Mouse (Mus musculus) lung, embryonic 15.5 days (tissue): ENCODE results near the gene Marveld2. TPM values are rescaled to one million over a fixed set of nuclear protein-coding genes. Genes with fewer than 3 reads are reported as not detected.

ENCODE experiments used
- ATAC-seq: fragments of 200-750 bp; cut with Nextera tagmentation; 2 replicates; pipeline ENCODE4 v1.8.0; 2017; ENCODE audit warnings: moderate number of reproducible peaks, borderline replicate concordance; ENCODE audit not compliant: low FRiP score, low TSS enrichment; ENCODE audit errors: extremely low read depth
- H3K27ac ChIP-seq: fragments of 300-500 bp; sonication (generic); 2 replicates; pipeline ENCODE4 v1.5.1; 2015; ENCODE audit warnings: moderate library complexity, mild to moderate bottlenecking, inconsistent platforms
- H3K27me3 ChIP-seq: fragments of 300-500 bp; sonication (generic); 2 replicates; pipeline ENCODE4 v1.6.1; 2015; ENCODE audit warnings: inconsistent platforms
- H3K36me3 ChIP-seq: fragments of 300-500 bp; sonication (generic); 2 replicates; pipeline ENCODE4 v1.6.1; 2015; ENCODE audit warnings: inconsistent platforms
- H3K4me1 ChIP-seq: fragments of 300-500 bp; sonication (generic); 2 replicates; pipeline ENCODE4 v1.6.1; 2015; ENCODE audit warnings: inconsistent platforms
- H3K4me2 ChIP-seq: fragments of 300-500 bp; sonication (generic); 2 replicates; pipeline ENCODE4 v1.6.1; 2015; ENCODE audit warnings: inconsistent platforms, mild to moderate bottlenecking, moderate library complexity
- H3K4me3 ChIP-seq: fragments of 300-500 bp; sonication (generic); 2 replicates; pipeline ENCODE4 v1.5.1; 2015; ENCODE audit warnings: mild to moderate bottlenecking, inconsistent platforms
- H3K9ac ChIP-seq: fragments of 300-500 bp; sonication (generic); 2 replicates; pipeline ENCODE4 v1.6.1; 2015; ENCODE audit warnings: inconsistent platforms
- H3K9me3 ChIP-seq: fragments of 300-500 bp; sonication (generic); 2 replicates; pipeline ENCODE4 v1.6.1; 2016; ENCODE audit warnings: inconsistent platforms
- WGBS: fragments of 180-500 bp; shearing (Covaris S2); methylation state at CpG from one replicate; pipeline ENCODE4 v1.1.7; 2015; 5-methylcytosine and 5-hydroxymethylcytosine counted together
- polyA plus RNA-seq: library from polyadenylated mRNA; unstranded; fragments of >200 nt; fragmentation: Nextera tagmentation; extraction: Ambion mirVana; gene quantifications from 2 replicates; pipeline ENCODE4 v1.2.1, GENCODE M21; 2015

Gene Marveld2
- polyA plus RNA-seq, 1 experiment from 2014 or later = 11.1 TPM

- 6% methylated on average over 12 of the region's 12 CpGs for WGBS
- ATAC-seq = no peak
- Histone ChIP-seq H3K27ac (peak overlapping the region; percentile 85), H3K4me2 (peak overlapping the region; percentile 92), H3K36me3 (no peaks in the 10 kb centered on the region), H3K9ac (peak overlapping the region; percentile 68), H3K4me1 (0 out of 2 replicates have a peak, but pooled peaks cover 8% of the 10 kb centered on the region), H3K9me3 (no peaks in the 10 kb centered on the region), H3K4me3 (peak overlapping the region; percentile 69), H3K27me3 (peaks cover 42% of the 10 kb centered on the region)
Measured at GRCm38 (mm10) chr13:100553042-100553437, 63.7 kb downstream of the Marveld2 start.

DNA sequence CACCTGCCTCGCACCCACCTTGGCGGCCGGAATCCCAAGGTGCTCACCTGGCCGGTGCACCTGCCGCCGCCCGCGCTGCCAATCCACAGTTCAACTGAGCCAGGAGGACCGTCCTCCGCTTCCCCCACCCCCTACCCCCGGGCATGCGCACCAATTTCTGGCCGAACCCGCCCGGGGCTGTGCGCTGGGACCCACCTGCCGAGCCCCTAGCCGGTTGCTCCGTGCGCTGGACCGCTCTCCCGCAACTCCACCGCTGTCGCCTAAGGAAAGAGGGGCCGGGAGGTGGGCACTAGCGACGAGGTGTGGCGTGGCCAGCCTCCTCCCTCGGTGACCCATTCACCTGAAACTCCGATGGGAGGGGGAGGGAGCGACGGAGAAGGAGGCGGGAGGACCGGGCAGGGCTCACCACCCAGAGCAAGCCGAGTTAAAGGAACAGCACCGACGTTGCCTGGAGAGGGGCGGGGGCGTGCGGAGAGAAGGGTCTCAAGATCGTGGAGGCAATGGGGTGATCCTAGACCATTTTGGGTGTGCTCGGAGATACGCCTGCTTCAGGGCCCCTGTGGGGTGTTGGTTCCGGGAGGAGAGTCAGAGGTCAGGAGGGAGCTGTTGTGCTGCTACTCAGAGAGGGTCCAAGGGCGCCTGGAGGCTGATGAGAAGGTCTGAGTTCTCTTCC is 64.3 kb downstream of the Marveld2 start, which contains the start of gene Ocln:
Gene Ocln, minus strand, starts transcription at position 350 of the 673 bp plus-strand sequence.
- peak; percentile 82 for ATAC-seq
- H3K36me3 ChIP-seq = no peaks in the 10 kb centered on the region
- peaks cover 42% of the 10 kb centered on the region for H3K27me3 ChIP-seq
- H3K9me3 ChIP-seq = no peaks in the 10 kb centered on the region
- H3K9ac ChIP-seq = peak within 1 kb of the TSS; percentile 68
- H3K27ac ChIP-seq = peak within 1 kb of the TSS; percentile 85
- under 1% methylated on average over 44 of the region's 45 CpGs for WGBS
- H3K4me3 ChIP-seq = peak within 1 kb of the TSS; percentile 69
- 0 out of 2 replicates have a peak, but pooled peaks cover 8% of the 10 kb centered on the region for H3K4me1 ChIP-seq
- H3K4me2 ChIP-seq = peak within 1 kb of the TSS; percentile 92

DNA sequence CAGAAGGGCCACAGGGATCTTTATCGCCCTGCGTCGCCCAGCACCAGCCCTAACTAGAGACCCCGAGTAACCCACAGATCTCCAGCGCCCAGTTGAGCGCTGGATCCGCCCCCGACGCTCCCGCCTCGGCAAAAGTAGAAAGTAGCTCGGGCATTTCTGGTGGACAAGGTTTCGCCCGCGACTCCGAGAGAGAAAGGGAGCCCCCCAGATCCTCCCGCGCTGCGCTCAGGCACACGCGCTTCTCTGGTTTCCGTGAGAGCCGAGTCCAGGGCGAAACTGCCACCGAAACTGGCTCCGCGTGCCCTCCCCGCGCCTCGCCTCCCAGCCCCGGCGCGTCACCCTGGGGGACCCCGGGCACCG is 64.8 kb downstream of the Marveld2 start:
- WGBS = under 1% methylated on average over 35 of the region's 35 CpGs
- Histone ChIP-seq H3K4me3 (peak overlapping the region; percentile 69), H3K4me1 (0 out of 2 replicates have a peak, but pooled peaks cover 8% of the 10 kb centered on the region), H3K4me2 (peak overlapping the region; percentile 92), H3K9me3 (no peaks in the 10 kb centered on the region), H3K27me3 (peaks cover 42% of the 10 kb centered on the region), H3K9ac (peak overlapping the region; percentile 68), H3K27ac (peak overlapping the region; percentile 85), H3K36me3 (no peaks in the 10 kb centered on the region)
- ATAC-seq = peak; percentile 25

DNA sequence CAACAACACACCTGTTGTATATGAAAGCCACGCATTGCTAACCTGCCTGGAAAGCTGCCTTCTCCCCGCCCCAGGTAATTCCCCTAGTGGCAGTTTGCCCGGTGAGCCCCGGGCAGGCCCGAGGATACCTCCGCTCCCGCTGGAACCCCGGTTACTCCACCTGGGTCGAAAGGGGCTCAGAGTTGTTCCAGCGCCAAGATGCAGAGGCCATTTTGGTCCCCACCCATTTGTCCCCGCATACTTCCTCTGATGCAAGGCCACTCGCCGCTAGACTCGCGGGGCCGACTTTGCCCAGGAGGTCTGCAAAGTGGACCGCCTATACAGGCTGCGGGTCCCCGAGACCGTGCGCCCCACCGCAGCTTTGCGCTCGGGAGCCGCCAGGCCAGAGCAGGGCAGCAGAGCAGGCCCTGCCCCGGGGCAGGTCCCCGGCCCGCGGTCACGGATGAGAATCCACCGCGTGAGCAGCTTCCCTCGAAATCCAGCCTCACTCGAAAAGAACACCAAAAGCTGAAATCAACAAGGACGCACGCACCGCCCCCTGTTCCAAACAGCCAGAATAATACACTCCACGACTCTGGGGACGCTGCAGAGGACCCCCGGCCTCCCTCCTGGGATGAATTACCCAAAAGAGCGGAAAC is 65.3 kb downstream of the Marveld2 start:
- Histone ChIP-seq H3K27ac (peak overlapping the region; percentile 85), H3K4me1 (0 out of 2 replicates have a peak, but pooled peaks cover 8% of the 10 kb centered on the region), H3K27me3 (peaks cover 42% of the 10 kb centered on the region), H3K36me3 (no peaks in the 10 kb centered on the region), H3K9ac (peak overlapping the region; percentile 68), H3K4me2 (peak overlapping the region; percentile 92), H3K4me3 (peak overlapping the region; percentile 69), H3K9me3 (no peaks in the 10 kb centered on the region)
- WGBS = 1% methylated on average over 41 of the region's 41 CpGs
- peak; percentile 33; the same call in 1 of the 2 replicates for ATAC-seq

- no peak for ATAC-seq
- H3K9me3 ChIP-seq = no peaks in the 10 kb centered on the region
- H3K36me3 ChIP-seq = no peaks in the 10 kb centered on the region
- no peak overlapping the region for H3K9ac ChIP-seq
- H3K4me1 ChIP-seq = 0 out of 2 replicates have a peak, but pooled peaks cover 8% of the 10 kb centered on the region
- H3K4me2 ChIP-seq = no peak overlapping the region
- no peak overlapping the region for H3K4me3 ChIP-seq
- no peak overlapping the region for H3K27ac ChIP-seq
- peaks cover 24% of the 10 kb centered on the region for H3K27me3 ChIP-seq
- 72% methylated on average over 5 of the region's 5 CpGs for WGBS
Measured at GRCm38 (mm10) chr13:100547269-100547668, 69.5 kb downstream of the Marveld2 start.

Other genes starting within 250 kb of the Marveld2 start
- gene Naip1, start 164.1 kb downstream of the Marveld2 start, polyA plus RNA-seq = 0.05 TPM in 1 of 2 replicates, not detected in the other
- gene Gtf2h2, start 124.4 kb downstream of the Marveld2 start, polyA plus RNA-seq = 65.2 and 65.4 TPM in 2 replicates
- 32.6 and 34.1 TPM in 2 replicates for gene Ocln, start 64.3 kb downstream of the Marveld2 start, polyA plus RNA-seq
- gene Ak6, start 34.0 kb upstream of the Marveld2 start, polyA plus RNA-seq = 274 and 282 TPM in 2 replicates
- gene Rad17, start 34.1 kb upstream of the Marveld2 start, polyA plus RNA-seq = 20.9 and 21.3 TPM in 2 replicates
- gene Taf9, start 34.6 kb upstream of the Marveld2 start, polyA plus RNA-seq = 14.3 and 17.8 TPM in 2 replicates
- gene Ccdc125, start 52.7 kb upstream of the Marveld2 start, polyA plus RNA-seq = 9.9 and 10.7 TPM in 2 replicates
- 94.2 and 101 TPM in 2 replicates for gene Cdk7, start 114.0 kb upstream of the Marveld2 start, polyA plus RNA-seq
- 167 and 169 TPM in 2 replicates for gene Mrps36, start 127.7 kb upstream of the Marveld2 start, polyA plus RNA-seq
- 37.4 and 38.1 TPM in 2 replicates for gene Cenph, start 158.9 kb upstream of the Marveld2 start, polyA plus RNA-seq
- 291 and 295 TPM in 2 replicates for gene Ccnb1, start 169.6 kb upstream of the Marveld2 start, polyA plus RNA-seq
- 55.2 and 56.2 TPM in 2 replicates for gene Slc30a5, start 216.5 kb upstream of the Marveld2 start, polyA plus RNA-seq